In genomic region chr14:50969558-50970544, GRCm38 (mm10) we compare ENCODE assay signal across 9 mouse cellular contexts. TPM values are rescaled to one million over a fixed set of nuclear protein-coding genes. Genes with fewer than 3 reads are reported as not detected.
DNase-seq lines count a peak whose midpoint lies in the region; ATAC-seq lines count a peak whose summit lies in the region.
"Had no signal": no experiment of that assay in that cellular context is flagged by ENCODE, and none has a peak within 500 bp of the region (broad histone marks: within the 10 kb centered on the region; RNA-seq: fewer than 3 reads in every experiment).

No protein-coding gene starts in this region.

- H3K4me3 ChIP-seq in midbrain, embryonic 12.5 days: no peak overlapping the region
- H3K4me3 ChIP-seq in intestine, embryonic 16.5 days (ENCODE audit: low read length): no peak overlapping the region
- H3K4me3 ChIP-seq: embryonic facial prominence, embryonic 12.5 days had no signal

- H3K4me2 ChIP-seq in midbrain, embryonic 12.5 days (replicated peaks): peak overlapping the region; percentile 27
- H3K4me2 ChIP-seq in intestine, embryonic 16.5 days (ENCODE audit: low read depth, low read length): no peak overlapping the region
- H3K4me2 ChIP-seq: embryonic facial prominence, embryonic 12.5 days had no signal

- H3K27me3 ChIP-seq in midbrain, embryonic 12.5 days: no peaks in the 10 kb centered on the region
- no peaks in the 10 kb centered on the region for H3K27me3 ChIP-seq in intestine, embryonic 16.5 days (replicated peaks; ENCODE audit: control insufficient read depth, insufficient read depth, low read length)
- H3K27me3 ChIP-seq: embryonic facial prominence, embryonic 12.5 days had no signal

- DNase-seq in layer of hippocampus, adult 11-12 months (ENCODE audit: low spot score): peak; percentile 45
- no peak for DNase-seq in layer of hippocampus, adult 9-10 months (ENCODE audit: low spot score)
- peak; percentile 42 for DNase-seq in embryo, embryonic 10.5 days (ENCODE audit: low spot score)
- DNase-seq in heart, adult 9 months (ENCODE audit: low spot score in 2 of 2): peak; percentile 34 to 51
- peak; percentile 36 to 52 for DNase-seq in layer of hippocampus, postnatal 36 days
- no peak for DNase-seq in B cell, adult 2 months

- H3K27ac ChIP-seq in midbrain, embryonic 12.5 days (replicated peaks): no peak overlapping the region
- H3K27ac ChIP-seq in intestine, embryonic 16.5 days (ENCODE audit: low read length): no peak overlapping the region
- H3K27ac ChIP-seq: embryonic facial prominence, embryonic 12.5 days had no signal

- H3K9ac ChIP-seq in midbrain, embryonic 12.5 days (replicated peaks): no peak overlapping the region
- no peak overlapping the region for H3K9ac ChIP-seq in intestine, embryonic 16.5 days (ENCODE audit: low read depth, low read length)
- H3K9ac ChIP-seq: embryonic facial prominence, embryonic 12.5 days had no signal

- peaks cover 6% of the 10 kb centered on the region for H3K4me1 ChIP-seq in midbrain, embryonic 12.5 days
- no peaks in the 10 kb centered on the region for H3K4me1 ChIP-seq in intestine, embryonic 16.5 days (ENCODE audit: control insufficient read depth, insufficient read depth, low read length)
- H3K4me1 ChIP-seq: embryonic facial prominence, embryonic 12.5 days had no signal

- WGBS in midbrain, embryonic 12.5 days: 15% methylated on average over 12 of the region's 12 CpGs
- WGBS in intestine, embryonic 16.5 days: 45% methylated on average over 12 of the region's 12 CpGs

- no peak; the same call in 1 of the 2 replicates for ATAC-seq in midbrain, embryonic 12.5 days (ENCODE audit: low FRiP score, low read depth)
- no peak for ATAC-seq in intestine, embryonic 16.5 days

- no peaks in the 10 kb centered on the region for H3K36me3 ChIP-seq in midbrain, embryonic 12.5 days
- no peaks in the 10 kb centered on the region for H3K36me3 ChIP-seq in intestine, embryonic 16.5 days (ENCODE audit: control insufficient read depth, insufficient read depth, low read length)
- H3K36me3 ChIP-seq: embryonic facial prominence, embryonic 12.5 days had no signal

- no peaks in the 10 kb centered on the region for H3K9me3 ChIP-seq in midbrain, embryonic 12.5 days
- H3K9me3 ChIP-seq in intestine, embryonic 16.5 days (ENCODE audit: control insufficient read depth, low read length): no peaks in the 10 kb centered on the region
- H3K9me3 ChIP-seq: embryonic facial prominence, embryonic 12.5 days had no signal

RNA-seq across cellular contexts. Expression of gene Pnp2, which starts 14.1 kb away (rescaled TPM):
- total RNA-seq in layer of hippocampus, postnatal 36 days (2021): under 1 TPM; 0.81 to 0.95 TPM
- 0.46 and 0.52 TPM in 2 replicates for polyA plus RNA-seq in midbrain, embryonic 12.5 days (2016; fragmentation: Nextera tagmentation; extraction: Ambion mirVana)
- polyA plus RNA-seq in intestine, embryonic 16.5 days (2015; fragmentation: Nextera tagmentation; extraction: Ambion mirVana): 3.7 and 5.3 TPM in 2 replicates

RNA-seq across cellular contexts. Expression of gene Gm49342, which starts 25.5 kb away (rescaled TPM):
- 10 to 100 TPM; 14.2 to 17.0 TPM for total RNA-seq in layer of hippocampus, postnatal 36 days (2021)
- not detected in 2 replicates for polyA plus RNA-seq in midbrain, embryonic 12.5 days (2016; fragmentation: Nextera tagmentation; extraction: Ambion mirVana)
- polyA plus RNA-seq in intestine, embryonic 16.5 days (2015; fragmentation: Nextera tagmentation; extraction: Ambion mirVana): not detected in 2 replicates
- polyA plus RNA-seq: embryonic facial prominence, embryonic 12.5 days had no signal

RNA-seq across cellular contexts. Expression of gene Rnase10, which starts 37.7 kb away (rescaled TPM):
- total RNA-seq in layer of hippocampus, postnatal 36 days (2021): not detected
- not detected in 2 replicates for polyA plus RNA-seq in midbrain, embryonic 12.5 days (2016; fragmentation: Nextera tagmentation; extraction: Ambion mirVana)
- 0.20 and 0.29 TPM in 2 replicates for polyA plus RNA-seq in intestine, embryonic 16.5 days (2015; fragmentation: Nextera tagmentation; extraction: Ambion mirVana)
- polyA plus RNA-seq: embryonic facial prominence, embryonic 12.5 days had no signal

RNA-seq across cellular contexts. Expression of gene Pnp, which starts 39.0 kb away (rescaled TPM):
- 10 to 100 TPM; 12.8 to 13.2 TPM for total RNA-seq in layer of hippocampus, postnatal 36 days (2021)
- polyA plus RNA-seq in midbrain, embryonic 12.5 days (2016; fragmentation: Nextera tagmentation; extraction: Ambion mirVana): 50.0 and 50.1 TPM in 2 replicates
- polyA plus RNA-seq in intestine, embryonic 16.5 days (2015; fragmentation: Nextera tagmentation; extraction: Ambion mirVana): 111 and 116 TPM in 2 replicates

RNA-seq across cellular contexts. Expression of gene Pip4p1, which starts 39.2 kb away (rescaled TPM):
- total RNA-seq in layer of hippocampus, postnatal 36 days (2021): 100 to 1,000 TPM in 1 of 2 experiments, 10 to 100 TPM in 1; 89.8 to 103 TPM
- 68.3 and 72.8 TPM in 2 replicates for polyA plus RNA-seq in midbrain, embryonic 12.5 days (2016; fragmentation: Nextera tagmentation; extraction: Ambion mirVana)
- polyA plus RNA-seq in intestine, embryonic 16.5 days (2015; fragmentation: Nextera tagmentation; extraction: Ambion mirVana): 58.0 and 67.0 TPM in 2 replicates

Comparison
In these comparisons a context has a peak if more than half of its experiments do, and no peak if none do; other contexts are left out.
1. DNase-seq: peak in layer of hippocampus, adult 11-12 months (single experiment), embryo, embryonic 10.5 days (single experiment), heart, adult 9 months (2 of 2) and layer of hippocampus, postnatal 36 days (2 of 2); none in layer of hippocampus, adult 9-10 months (single experiment) and B cell, adult 2 months (0 of 2).